Mouse (Mus musculus) layer of hippocampus, postnatal 36 days (tissue): Measurements from ENCODE around the gene Syt1. TPM values are rescaled to one million over a fixed set of nuclear protein-coding genes. Genes with fewer than 3 reads are reported as not detected.

Experiments used
- DNase-seq, 2 experiments: peaks; one replicate each; pipeline ENCODE4 v3.0.0; 2022
- total RNA-seq, 2 experiments: library from RNA; stranded (reverse); gene quantifications; 2 replicates each; pipeline ENCODE4 v1.2.3; 2021

The Syt1 gene
- total RNA-seq, 2 experiments from 2014 or later, result 930 to 1,006 TPM

GRCm38 (mm10) chr10:108638095-108638494 is 372.7 kb downstream of the Syt1 start:
- no peak for DNase-seq

GRCm38 (mm10) chr10:108636086-108636485 is 374.7 kb downstream of the Syt1 start:
- no peak for DNase-seq

- no peak for DNase-seq
These were observed 375.2 kb downstream of the Syt1 start for GRCm38 (mm10) chr10:108635616-108636015.

- DNase-seq, result no peak
These were observed 379.9 kb downstream of the Syt1 start for GRCm38 (mm10) chr10:108630841-108631240.

GRCm38 (mm10) chr10:108626404-108626803 is 384.4 kb downstream of the Syt1 start:
- no peak for DNase-seq

GRCm38 (mm10) chr10:108623002-108623401 is 387.8 kb downstream of the Syt1 start:
- no peak for DNase-seq

- no peak for DNase-seq
These were observed 390.9 kb downstream of the Syt1 start for GRCm38 (mm10) chr10:108619861-108620260.

- no peak for DNase-seq
These were observed 391.6 kb downstream of the Syt1 start for GRCm38 (mm10) chr10:108619217-108619616.

GRCm38 (mm10) chr10:108610057-108610644 is 400.6 kb downstream of the Syt1 start:
- no peak for DNase-seq

- DNase-seq, result peak in 1 of 2 experiments; percentile 33
These were observed 408.9 kb downstream of the Syt1 start for GRCm38 (mm10) chr10:108601672-108602412.

GRCm38 (mm10) chr10:108600693-108601092 is 410.1 kb downstream of the Syt1 start:
- peak; percentile 62 to 63 for DNase-seq

- no peak for DNase-seq
These were observed 413.4 kb downstream of the Syt1 start for GRCm38 (mm10) chr10:108597385-108597784.

- DNase-seq, result no peak
These were observed 414.4 kb downstream of the Syt1 start for GRCm38 (mm10) chr10:108596162-108596927.

GRCm38 (mm10) chr10:108589355-108589754 is 421.4 kb downstream of the Syt1 start:
- DNase-seq, result no peak

- DNase-seq, result no peak
These were observed 421.9 kb downstream of the Syt1 start for GRCm38 (mm10) chr10:108588924-108589323.

GRCm38 (mm10) chr10:108583694-108584093 is 427.1 kb downstream of the Syt1 start:
- peak; percentile 34 to 49 for DNase-seq

- no peak for DNase-seq
These were observed 428.4 kb downstream of the Syt1 start for GRCm38 (mm10) chr10:108582397-108582730.

GRCm38 (mm10) chr10:108581555-108582396 is 429.0 kb downstream of the Syt1 start:
- DNase-seq, result no peak

GRCm38 (mm10) chr10:108580786-108581420 is 429.9 kb downstream of the Syt1 start:
- DNase-seq, result no peak

- DNase-seq, result no peak
These were observed 431.4 kb downstream of the Syt1 start for GRCm38 (mm10) chr10:108579396-108579795.

GRCm38 (mm10) chr10:108577611-108578010 is 433.2 kb downstream of the Syt1 start:
- DNase-seq, result no peak

GRCm38 (mm10) chr10:108572764-108573163 is 438.0 kb downstream of the Syt1 start:
- DNase-seq, result no peak
